Mouse (Mus musculus) spleen, postnatal 10 days (tissue): ENCODE results near the gene Setd6.

ENCODE experiments used
- DNase-seq, 2 experiments: peaks; one replicate each; pipeline ENCODE4 v3.0.0; 2021 to 2022; ENCODE audit warnings: low spot score in 2 of 2

The Setd6 gene

GRCm38 (mm10) chr8:95709579-95709978 lies 6.1 kb upstream of the Setd6 start:
- DNase-seq = no peak

- no peak for DNase-seq
Measured at GRCm38 (mm10) chr8:95711029-95711428, 4.7 kb upstream of the Setd6 start.

- DNase-seq = no peak
Measured at GRCm38 (mm10) chr8:95712395-95712794, 3.3 kb upstream of the Setd6 start.

- DNase-seq = peak; percentile 81 to 88
Measured at GRCm38 (mm10) chr8:95713100-95714010, 2.3 kb upstream of the Setd6 start.

- DNase-seq = no peak
Measured at GRCm38 (mm10) chr8:95714367-95714766, 1.3 kb upstream of the Setd6 start.

- peak in 1 of 2 experiments; percentile 16 for DNase-seq
Measured at GRCm38 (mm10) chr8:95714837-95715413, 756 bp upstream of the Setd6 start.

- DNase-seq = peak in 1 of 2 experiments; percentile 17
Measured at GRCm38 (mm10) chr8:95716546-95717335, 1.1 kb downstream of the Setd6 start.

GRCm38 (mm10) chr8:95727625-95728024 lies 11.9 kb downstream of the Setd6 start:
- DNase-seq = no peak

GRCm38 (mm10) chr8:95738596-95738995 lies 22.9 kb downstream of the Setd6 start:
- no peak for DNase-seq

GRCm38 (mm10) chr8:95741732-95742131 lies 26.1 kb downstream of the Setd6 start:
- no peak for DNase-seq

GRCm38 (mm10) chr8:95748028-95748427 lies 32.3 kb downstream of the Setd6 start:
- DNase-seq = no peak

- DNase-seq = no peak
Measured at GRCm38 (mm10) chr8:95751924-95752323, 36.2 kb downstream of the Setd6 start.

GRCm38 (mm10) chr8:95760323-95760722 lies 44.6 kb downstream of the Setd6 start:
- DNase-seq = no peak

GRCm38 (mm10) chr8:95764133-95764532 lies 48.5 kb downstream of the Setd6 start:
- DNase-seq = no peak
